Mouse (Mus musculus): ENCODE results near the gene Hmgcs2.

Hmgcs2 gene

GRCm38 (mm10) chr3:98280204-98280932, at the start of gene Hmgcs2:
TSS of gene Hmgcs2 (plus strand) at chr3:98280435.
- DNase-seq = peak; percentile 65 to 70

- no peak for DNase-seq
These were observed 46.7 kb upstream of the Hmgcs2 start for GRCm38 (mm10) chr3:98233504-98233903.

- no peak for DNase-seq
These were observed 44.0 kb upstream of the Hmgcs2 start for GRCm38 (mm10) chr3:98236266-98236665.

- DNase-seq = no peak
These were observed 43.0 kb upstream of the Hmgcs2 start for GRCm38 (mm10) chr3:98237240-98237639.

GRCm38 (mm10) chr3:98238150-98238549, 42.1 kb upstream of the Hmgcs2 start:
- no peak for DNase-seq

- no peak for DNase-seq
These were observed 38.2 kb upstream of the Hmgcs2 start for GRCm38 (mm10) chr3:98242051-98242450.

- DNase-seq = no peak
These were observed 37.7 kb upstream of the Hmgcs2 start for GRCm38 (mm10) chr3:98242458-98243037.

- no peak for DNase-seq
These were observed 34.3 kb upstream of the Hmgcs2 start for GRCm38 (mm10) chr3:98245892-98246291.

- DNase-seq = peak in 1 of 2 experiments; percentile 21
These were observed 33.1 kb upstream of the Hmgcs2 start for GRCm38 (mm10) chr3:98246985-98247751.

GRCm38 (mm10) chr3:98249378-98249777, 30.9 kb upstream of the Hmgcs2 start:
- no peak for DNase-seq

- no peak for DNase-seq
These were observed 30.3 kb upstream of the Hmgcs2 start for GRCm38 (mm10) chr3:98249833-98250448.

- DNase-seq = no peak
These were observed 26.2 kb upstream of the Hmgcs2 start for GRCm38 (mm10) chr3:98254059-98254458.

- no peak for DNase-seq
These were observed 25.3 kb upstream of the Hmgcs2 start for GRCm38 (mm10) chr3:98254656-98255583.

- DNase-seq = no peak
These were observed 21.5 kb upstream of the Hmgcs2 start for GRCm38 (mm10) chr3:98258723-98259122.

GRCm38 (mm10) chr3:98259271-98259751, 20.9 kb upstream of the Hmgcs2 start:
- peak; percentile 26 to 32 for DNase-seq

GRCm38 (mm10) chr3:98260534-98260933, 19.7 kb upstream of the Hmgcs2 start:
- no peak for DNase-seq

- no peak for DNase-seq
These were observed 18.8 kb upstream of the Hmgcs2 start for GRCm38 (mm10) chr3:98261415-98261814.

- DNase-seq = no peak
These were observed 18.1 kb upstream of the Hmgcs2 start for GRCm38 (mm10) chr3:98262133-98262532.

- DNase-seq = peak; percentile 62 to 76
These were observed 13.0 kb upstream of the Hmgcs2 start for GRCm38 (mm10) chr3:98267249-98267651.

- DNase-seq = peak in 1 of 2 experiments; percentile 17
These were observed 6.4 kb upstream of the Hmgcs2 start for GRCm38 (mm10) chr3:98273623-98274398.

GRCm38 (mm10) chr3:98279682-98280081, 553 bp upstream of the Hmgcs2 start:
- DNase-seq = no peak
